Mouse (Mus musculus): ENCODE measurements around the gene Olfr1426. TPM values are rescaled to one million over a fixed set of nuclear protein-coding genes. Genes with fewer than 3 reads are reported as not detected.
A peak's percentile ranks its signal among the peaks of the same experiment; 100 is the strongest.
"Not testable (repeated sequence)": the region's sequence is repeated elsewhere in the genome, so short reads cannot be mapped to it uniquely, and the experiment has no call there.

The Olfr1426 gene
- total RNA-seq (2021) = not detected in 2 replicates
- long read RNA-seq, experiment 1 = 0 reads
- long read RNA-seq, experiment 2 = 0 reads

DNA sequence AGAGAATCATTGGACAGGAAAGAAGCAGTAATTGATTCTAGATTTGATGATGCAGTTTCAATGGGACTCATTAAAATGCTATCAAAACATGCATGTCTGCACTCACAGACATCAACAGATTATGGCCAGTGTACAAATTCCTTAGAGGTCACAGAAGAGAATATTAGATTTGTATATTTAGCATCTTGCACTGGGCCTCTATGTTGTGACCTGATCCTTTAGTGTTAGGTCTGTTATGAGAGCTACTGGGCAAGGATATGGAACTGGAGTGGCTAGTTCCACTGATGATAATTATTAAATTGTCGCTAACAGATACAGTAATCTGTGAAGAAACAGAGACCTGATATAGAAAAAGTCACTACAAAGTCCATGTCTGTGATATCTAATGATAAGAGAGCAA lies at the start of gene Olfr1426:
TSS of gene Olfr1426 (minus strand) at position 101 of the 400 bp plus-strand sequence.
- DNase-seq = no peak

DNA sequence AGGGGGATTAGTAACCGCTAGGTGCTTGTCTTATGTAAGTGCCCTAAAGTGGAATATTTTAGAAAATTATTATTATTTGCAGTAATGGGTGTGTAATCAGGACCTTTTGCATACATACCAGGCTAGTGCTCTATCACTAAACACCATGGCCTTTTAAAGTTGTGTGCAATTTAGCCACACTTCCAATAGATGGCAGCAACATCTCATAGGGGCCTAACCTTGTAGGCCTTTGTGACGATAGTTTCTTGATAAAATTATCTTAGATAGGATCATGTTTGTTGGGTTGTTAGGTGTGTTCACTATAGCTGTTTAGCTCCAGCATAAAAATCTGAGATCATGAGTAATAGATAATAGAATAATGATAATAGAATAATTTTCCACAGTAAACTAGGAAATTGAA lies 42.5 kb upstream of the Olfr1426 start:
- peak; percentile 24 for DNase-seq

DNA sequence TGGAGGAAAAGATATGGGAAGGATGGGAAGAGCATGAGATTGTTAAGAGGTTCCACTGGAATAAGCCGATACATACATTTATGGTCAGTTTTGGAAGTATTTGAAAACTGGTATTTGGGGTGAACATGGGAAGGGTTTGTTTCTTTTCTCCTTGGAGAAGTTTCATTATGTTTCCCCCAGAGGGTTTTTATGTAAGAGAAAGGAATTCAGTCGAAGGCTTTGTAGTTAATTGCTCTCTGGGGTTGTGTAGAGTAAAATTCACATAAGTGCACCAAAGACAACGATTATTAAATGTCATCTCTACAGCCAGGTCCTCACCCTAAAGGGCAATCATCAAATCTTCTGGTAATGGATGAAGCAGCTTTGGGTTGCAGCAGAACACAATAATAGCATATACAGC lies 31.3 kb upstream of the Olfr1426 start, which contains the start of gene Olfr76:
TSS of gene Olfr76 (minus strand) at position 101 of the 400 bp plus-strand sequence.
- no peak for DNase-seq

DNA sequence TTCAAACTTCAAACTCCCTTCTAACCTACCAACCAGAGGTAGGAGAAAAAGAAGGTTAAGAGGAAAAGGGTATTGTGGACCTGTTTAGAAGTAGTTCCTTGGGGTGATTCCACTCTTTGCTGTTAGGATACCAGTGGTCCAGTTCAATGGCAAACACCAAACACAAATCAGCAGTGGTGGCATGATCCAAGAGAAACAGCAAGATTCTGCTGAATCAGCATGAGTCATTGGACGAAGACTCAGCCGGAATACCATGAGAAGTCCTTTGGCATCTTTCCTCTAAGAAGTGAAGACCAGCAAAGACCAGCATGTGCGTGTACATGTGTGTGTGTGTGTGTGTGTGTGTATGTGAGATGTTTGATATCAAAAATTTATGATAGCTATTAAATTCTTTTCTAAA lies 24.7 kb upstream of the Olfr1426 start:
- DNase-seq = no peak

DNA sequence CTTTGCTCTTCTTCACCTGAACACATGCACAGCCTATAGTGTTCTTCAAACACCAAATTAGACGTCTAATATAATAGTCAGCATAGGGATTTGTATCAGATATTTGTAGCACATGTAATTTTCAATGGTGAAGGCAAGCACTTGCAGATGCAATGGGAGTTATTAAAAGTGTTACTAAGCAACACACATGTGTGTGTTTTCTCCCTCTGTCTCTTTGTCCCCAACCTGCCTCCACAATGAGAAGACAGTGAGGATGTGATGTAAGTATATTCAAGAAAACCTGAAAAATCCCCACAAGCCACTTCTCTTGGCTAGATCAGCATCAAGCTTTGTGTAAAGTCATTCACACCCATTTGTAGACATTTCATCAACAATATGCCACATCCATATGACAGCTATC lies 24.0 kb upstream of the Olfr1426 start, which contains the start of gene Olfr1428:
TSS of gene Olfr1428 (minus strand) at position 101 of the 400 bp plus-strand sequence.
- DNase-seq = no peak

DNA sequence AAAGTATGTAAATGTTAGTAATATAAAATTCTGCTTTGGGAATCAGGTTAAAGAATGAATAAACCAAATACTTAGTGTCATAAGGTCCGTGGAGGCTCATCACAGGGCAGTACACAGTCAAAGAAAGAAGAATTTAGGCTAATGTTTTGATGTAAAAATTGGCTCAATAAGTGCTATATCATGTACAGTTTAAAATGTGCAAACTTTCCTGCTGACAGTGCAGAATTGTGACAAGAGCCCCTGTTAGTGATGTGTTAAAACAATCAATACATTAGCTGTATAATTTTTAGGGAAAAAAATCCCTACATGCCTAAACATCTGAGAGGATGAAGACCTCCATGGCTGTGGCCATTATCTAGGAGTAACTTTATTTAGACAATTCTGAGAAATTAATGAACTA lies 22.0 kb upstream of the Olfr1426 start:
- no peak for DNase-seq

DNA sequence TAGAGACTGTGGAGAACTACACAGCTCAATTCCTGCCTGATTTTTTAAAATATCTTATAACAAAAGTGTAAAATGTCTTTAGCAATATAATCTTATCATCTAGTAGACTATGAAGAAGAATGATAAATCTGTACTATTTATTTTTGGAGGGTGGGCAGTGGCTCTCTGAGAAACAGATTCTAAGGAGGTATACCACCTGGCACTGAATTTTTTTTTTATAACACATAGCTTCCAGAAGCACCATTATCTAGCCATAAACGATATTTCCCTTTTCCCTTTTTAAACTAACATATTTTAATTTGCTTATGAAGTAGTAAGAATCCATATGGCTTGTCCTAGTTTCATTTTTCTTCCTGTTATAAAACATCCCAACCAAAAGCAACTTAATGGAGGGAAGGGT lies 12.7 kb upstream of the Olfr1426 start:
- DNase-seq = no peak

DNA sequence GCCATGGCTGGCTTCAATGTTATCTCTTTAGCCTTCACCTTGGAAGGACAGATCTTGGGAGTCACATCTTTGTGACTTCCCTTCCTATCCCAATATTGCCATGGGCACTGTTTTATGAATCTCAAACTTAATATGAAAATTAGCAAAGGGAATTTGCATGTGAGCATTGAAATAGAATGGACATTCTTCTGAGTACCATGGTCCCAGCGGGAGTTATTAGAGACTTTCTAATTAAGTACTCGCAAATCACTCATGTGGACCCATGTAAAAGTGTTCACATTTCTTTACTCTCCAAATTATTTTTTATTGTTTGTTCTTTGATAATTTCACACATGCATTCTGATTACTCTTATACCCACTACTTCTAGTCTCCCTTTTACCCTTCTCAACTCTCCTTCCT lies 11.4 kb upstream of the Olfr1426 start, which contains the start of gene Olfr1427:
TSS of gene Olfr1427 (minus strand) at position 101 of the 400 bp plus-strand sequence.
- no peak for DNase-seq

DNA sequence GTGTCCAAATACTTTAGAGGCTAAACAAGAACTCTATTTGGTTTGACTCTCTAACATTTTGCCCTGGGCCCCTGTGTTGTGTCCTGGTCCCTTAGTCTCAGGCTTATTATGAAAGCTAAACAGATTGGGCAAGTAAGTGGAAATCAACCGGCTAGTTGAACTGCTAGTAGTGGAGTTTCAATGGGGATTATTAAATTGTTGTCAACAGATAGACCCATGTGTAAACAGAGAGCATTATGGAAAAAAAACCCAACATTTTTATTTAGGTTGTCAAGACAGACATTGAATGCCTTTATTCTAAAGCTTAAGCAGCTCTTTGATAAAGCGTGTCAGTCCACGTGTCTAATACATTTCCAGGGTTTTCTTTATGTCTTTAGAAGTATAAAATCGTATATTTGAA lies 14.2 kb downstream of the Olfr1426 start, which contains the start of gene Olfr1425:
TSS of gene Olfr1425 (minus strand) at position 101 of the 400 bp plus-strand sequence.
- not testable (repeated sequence) for DNase-seq

DNA sequence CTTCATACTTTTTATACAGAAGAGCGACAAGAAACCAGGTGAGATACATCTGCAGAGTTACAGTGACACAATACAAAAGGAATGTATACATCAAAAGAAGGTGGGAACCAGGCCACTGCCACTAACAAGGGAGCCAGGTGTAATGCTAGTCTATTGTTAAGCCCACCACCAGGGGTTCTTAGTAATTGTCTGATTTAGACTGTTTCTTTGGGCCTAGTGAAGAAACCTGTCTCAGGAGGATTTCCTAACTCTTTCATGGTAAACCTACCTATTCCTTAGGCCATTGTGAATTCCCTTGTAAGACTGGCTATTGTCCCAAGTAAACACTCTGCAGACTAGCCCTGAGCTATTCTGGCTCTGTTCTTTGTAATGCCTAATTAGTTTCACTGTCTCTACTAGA lies 22.3 kb downstream of the Olfr1426 start:
- DNase-seq = not testable (repeated sequence)

DNA sequence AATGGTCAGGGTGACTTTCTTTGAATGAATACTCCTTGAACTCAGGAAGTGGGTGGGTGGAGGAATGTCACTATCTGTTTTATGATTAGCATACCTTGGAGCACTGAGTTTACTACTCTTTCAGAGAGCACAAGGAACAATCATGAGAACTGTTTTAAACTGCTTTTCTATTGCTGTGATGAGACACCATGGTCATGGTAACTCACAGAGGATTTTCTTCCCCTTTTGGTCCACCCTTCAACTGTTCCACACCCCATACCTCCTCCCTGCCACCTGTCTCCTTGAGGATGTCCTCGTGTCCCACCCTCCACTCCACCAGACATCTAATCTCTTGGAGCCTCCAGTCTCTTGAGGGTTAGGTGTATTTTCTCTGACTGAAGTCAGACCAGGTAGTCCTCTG lies 24.0 kb downstream of the Olfr1426 start:
- not testable (repeated sequence) for DNase-seq

DNA sequence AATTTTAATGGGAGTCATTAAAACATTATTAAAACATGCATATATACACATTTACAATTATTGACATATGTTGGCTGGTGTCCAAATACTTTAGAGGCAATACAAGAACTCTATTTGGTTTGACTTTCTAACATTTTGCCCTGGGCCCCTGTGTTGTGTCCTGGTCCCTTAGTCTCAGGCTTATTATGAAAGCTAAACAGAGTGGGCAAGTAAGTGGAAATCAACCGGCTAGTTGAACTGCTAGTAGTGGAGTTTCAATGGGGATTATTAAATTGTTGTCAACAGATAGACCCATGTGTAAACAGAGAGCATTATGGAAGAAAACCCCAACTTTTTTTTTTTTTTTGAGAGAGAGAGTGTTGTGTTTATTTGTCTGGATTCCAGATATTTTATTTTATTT lies 29.2 kb downstream of the Olfr1426 start, which contains the start of gene Olfr1424:
TSS of gene Olfr1424 (minus strand) at position 101 of the 400 bp plus-strand sequence.
- DNase-seq = not testable (repeated sequence)

DNA sequence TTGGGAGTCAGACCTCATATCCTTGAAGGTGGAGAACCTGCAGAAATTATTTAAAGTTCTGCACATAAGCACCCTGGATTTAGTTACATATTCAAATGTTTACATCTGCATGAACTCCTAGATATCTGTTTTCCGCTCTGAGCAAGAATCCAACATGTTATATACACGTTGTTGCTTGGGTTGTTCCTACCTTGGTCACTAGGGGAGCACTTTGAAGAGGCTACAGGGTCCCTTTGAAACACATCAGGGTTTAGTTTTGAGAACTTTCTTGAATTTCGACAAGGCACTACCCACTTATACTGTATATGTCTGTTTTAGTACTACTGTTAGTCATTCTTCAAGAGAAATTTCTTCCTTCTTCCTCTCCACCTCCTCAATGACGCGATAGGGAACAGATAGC lies 48.6 kb downstream of the Olfr1426 start:
- DNase-seq = no peak

DNA sequence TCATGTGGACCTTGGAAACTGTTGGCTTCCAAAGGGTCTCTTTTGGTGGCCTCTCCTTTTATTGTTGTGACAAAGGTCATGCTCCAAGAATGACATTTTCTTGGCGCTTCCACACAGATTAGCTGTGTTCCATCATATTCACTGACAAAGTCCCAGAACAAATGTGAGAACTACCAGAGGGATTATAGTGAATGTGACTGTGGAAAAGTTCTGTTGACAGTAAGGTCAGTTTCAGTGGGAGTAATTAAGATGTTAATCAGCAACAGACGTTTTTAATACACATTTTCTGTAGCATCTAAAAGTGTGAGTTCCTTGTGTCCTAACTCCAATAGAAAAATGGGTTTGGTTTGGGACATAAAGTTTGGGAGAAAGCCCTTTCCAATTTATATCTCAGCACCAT lies 50.6 kb downstream of the Olfr1426 start, which contains the start of gene Olfr1423:
TSS of gene Olfr1423 (minus strand) at position 101 of the 400 bp plus-strand sequence.
- no peak for DNase-seq

DNA sequence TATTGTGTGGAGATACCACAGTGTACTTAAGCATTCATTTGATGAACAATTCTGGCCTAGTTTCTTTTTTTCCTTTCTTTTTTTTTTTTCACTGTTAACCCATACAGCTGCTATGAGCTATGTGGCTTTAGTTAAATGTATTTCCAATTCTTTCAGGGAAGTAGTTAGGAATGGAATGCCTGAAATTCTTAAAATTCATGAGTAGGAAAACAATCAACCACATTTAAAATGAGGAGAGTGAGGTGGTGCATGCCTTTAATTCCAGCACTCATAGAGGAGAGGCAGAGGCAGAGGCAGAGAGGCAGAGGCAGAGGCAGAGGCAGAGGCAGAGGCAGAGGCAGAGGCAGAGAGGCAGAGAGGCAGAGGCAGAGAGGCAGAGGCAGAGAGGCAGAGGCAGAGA lies 54.1 kb downstream of the Olfr1426 start:
- DNase-seq = no peak

Other genes starting within 250 kb of the Olfr1426 start
- gene Olfr1418, start 230.9 kb downstream of the Olfr1426 start, total RNA-seq (2021) = not detected in 2 replicates
- not detected in 2 replicates for gene Olfr1419, start 216.9 kb downstream of the Olfr1426 start, total RNA-seq (2021)
- gene Olfr1420, start 205.4 kb downstream of the Olfr1426 start, total RNA-seq (2021) = not detected in 2 replicates
- 30.2 and 31.7 TPM in 2 replicates for gene Patl1, start 179.6 kb downstream of the Olfr1426 start, total RNA-seq (2021)
- gene Osbp, start 126.1 kb downstream of the Olfr1426 start, total RNA-seq (2021) = 63.9 and 65.6 TPM in 2 replicates
- gene Olfr1423, start 50.7 kb downstream of the Olfr1426 start, total RNA-seq (2021) = not detected in 2 replicates
- gene Olfr1424, start 29.3 kb downstream of the Olfr1426 start, total RNA-seq (2021) = not detected in 2 replicates
- gene Olfr1425, start 14.3 kb downstream of the Olfr1426 start, total RNA-seq (2021) = not detected in 2 replicates
- gene Olfr1427, start 11.3 kb upstream of the Olfr1426 start, total RNA-seq (2021) = not detected in 2 replicates
- not detected in 2 replicates for gene Olfr1428, start 23.9 kb upstream of the Olfr1426 start, total RNA-seq (2021)
- not detected in 2 replicates for gene Olfr76, start 31.2 kb upstream of the Olfr1426 start, total RNA-seq (2021)
- not detected in 2 replicates for gene Olfr1555-ps1, start 78.1 kb upstream of the Olfr1426 start, total RNA-seq (2021)
- gene Olfr1431, start 108.6 kb upstream of the Olfr1426 start, total RNA-seq (2021) = not detected in 2 replicates
- gene Olfr1432, start 140.6 kb upstream of the Olfr1426 start, total RNA-seq (2021) = not detected in 2 replicates
- gene Olfr262, start 149.6 kb upstream of the Olfr1426 start, total RNA-seq (2021) = not detected in 2 replicates
- not detected in 2 replicates for gene Olfr235, start 169.0 kb upstream of the Olfr1426 start, total RNA-seq (2021)
- gene Olfr1434, start 187.8 kb upstream of the Olfr1426 start, total RNA-seq (2021) = not detected in 2 replicates
- not detected in 2 replicates for gene Olfr1436, start 207.1 kb upstream of the Olfr1426 start, total RNA-seq (2021)
- gene Olfr1437, start 233.1 kb upstream of the Olfr1426 start, total RNA-seq (2021) = not detected in 2 replicates
- not detected in 2 replicates for gene Olfr1438-ps1, start 243.9 kb upstream of the Olfr1426 start, total RNA-seq (2021)